Mouse (Mus musculus): ENCODE measurements at regions not wholly inside any gene's neighbourhood (a gene's known extent, or its start where the extent isn't known, plus 50 kb on each side); places are given as distances from the start of the nearest gene placed in this dataset.

GRCm38 (mm10) chr9:116327080-116327479, 151.9 kb upstream of the Tgfbr2 start:
- DNase-seq: no peak

- no peak for DNase-seq
These were observed 149.8 kb upstream of the Tgfbr2 start for GRCm38 (mm10) chr9:116324971-116325370.

GRCm38 (mm10) chr9:116323871-116324721, 148.9 kb upstream of the Tgfbr2 start:
- no peak for DNase-seq

GRCm38 (mm10) chr9:116321908-116322307, 146.7 kb upstream of the Tgfbr2 start:
- no peak for DNase-seq

DNA sequence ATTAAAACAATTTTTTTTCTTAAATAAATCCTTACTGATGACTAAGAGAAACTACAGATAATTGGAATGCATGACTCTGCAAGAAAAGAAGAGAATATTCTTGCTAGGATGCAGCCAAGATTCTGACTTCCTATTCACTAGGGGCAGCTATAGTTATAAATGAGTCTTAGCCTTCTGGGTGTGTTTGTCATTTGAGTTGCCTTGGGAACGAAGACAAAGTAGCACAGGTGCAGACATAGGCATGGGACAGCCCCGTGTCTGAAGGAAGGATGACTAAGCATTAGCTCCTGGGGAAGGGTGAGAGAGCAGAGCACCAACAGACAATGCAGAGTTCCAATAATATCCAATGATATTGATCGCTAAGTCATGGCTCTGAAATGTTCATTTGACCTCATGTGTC, 144.3 kb upstream of the Tgfbr2 start:
- DNase-seq: no peak

GRCm38 (mm10) chr9:116316582-116317095, 141.5 kb upstream of the Tgfbr2 start:
- DNase-seq: no peak

- DNase-seq: no peak
These were observed 139.6 kb upstream of the Tgfbr2 start for GRCm38 (mm10) chr9:116314803-116315202.

DNA sequence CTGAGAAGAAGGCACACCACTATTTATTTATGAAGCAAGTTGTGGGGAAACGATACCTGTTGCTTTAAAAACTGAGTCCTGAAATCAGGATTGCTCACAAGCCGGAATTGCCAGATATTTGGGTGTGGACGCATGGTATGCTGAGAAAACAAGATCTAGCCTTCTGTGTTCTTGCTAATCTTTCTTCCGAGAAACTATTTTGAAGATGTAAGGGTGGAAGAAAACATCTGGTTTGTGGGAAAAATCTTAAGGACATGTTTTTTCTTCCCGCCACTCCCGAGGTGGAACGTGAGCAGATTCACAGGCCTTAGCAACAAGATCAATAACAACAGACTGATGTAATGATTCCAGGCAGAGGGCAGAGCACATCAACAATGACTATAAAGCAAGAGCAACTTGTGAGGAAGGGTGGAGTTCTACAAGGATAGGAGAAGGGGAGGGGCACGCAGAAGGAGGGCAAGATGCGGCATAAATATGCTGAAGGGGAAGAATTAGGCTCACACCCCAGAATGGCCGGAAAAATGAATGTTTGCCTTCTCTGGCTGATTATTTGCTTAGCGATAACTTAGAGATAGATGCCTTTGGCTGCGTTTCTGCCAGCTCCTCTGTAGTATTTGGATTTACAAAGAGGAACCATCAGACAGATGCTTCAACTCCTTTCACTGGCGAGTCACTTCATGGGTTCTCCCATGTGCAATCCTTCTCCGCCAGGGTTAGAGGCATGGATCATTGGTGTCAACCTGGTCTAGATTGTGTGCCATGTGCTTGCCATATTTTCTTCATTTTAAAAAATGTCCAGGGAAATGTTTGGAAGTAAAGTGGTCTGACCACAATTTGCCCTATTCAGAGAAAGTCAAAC, 139.0 kb upstream of the Tgfbr2 start:
- no peak for DNase-seq

DNA sequence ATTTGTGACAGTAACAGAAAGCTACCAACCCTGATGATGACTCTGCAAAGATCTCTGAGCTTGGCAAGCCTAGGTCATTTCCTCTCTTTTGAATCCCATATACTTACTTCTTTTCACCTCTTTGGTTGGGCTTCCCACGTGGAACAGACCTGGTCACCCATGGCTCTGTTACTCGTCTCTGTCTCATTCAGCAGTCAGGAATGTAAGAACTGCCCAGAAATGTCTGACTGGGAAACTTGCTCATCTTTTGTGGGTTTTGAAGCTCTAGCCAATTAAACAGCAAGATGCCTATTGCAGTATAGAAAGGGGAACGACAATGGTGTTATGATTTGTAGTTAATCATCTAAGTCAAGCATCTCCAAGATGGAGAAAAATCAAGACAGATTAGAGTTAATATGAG, 136.2 kb upstream of the Tgfbr2 start:
- no peak for DNase-seq

DNA sequence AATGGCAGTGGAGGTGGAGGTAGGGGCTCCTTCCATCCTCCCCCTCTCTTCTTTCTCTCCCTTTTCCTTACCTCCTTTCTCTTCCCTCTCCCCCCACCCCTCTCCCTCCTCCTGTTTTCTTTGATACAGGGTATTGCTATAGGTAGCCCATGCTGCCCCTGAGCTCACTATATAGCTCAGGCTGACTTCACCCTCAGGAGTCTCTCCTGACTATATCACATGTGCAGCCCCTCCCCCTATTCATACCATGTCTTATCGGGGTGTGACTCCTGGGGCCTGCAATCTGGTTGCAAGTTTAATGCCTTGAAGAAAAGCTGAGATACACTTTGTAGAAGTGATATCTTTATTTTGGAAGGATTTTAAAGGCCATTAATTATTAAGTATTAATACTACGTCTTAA, 126.4 kb upstream of the Tgfbr2 start:
- no peak for DNase-seq

DNA sequence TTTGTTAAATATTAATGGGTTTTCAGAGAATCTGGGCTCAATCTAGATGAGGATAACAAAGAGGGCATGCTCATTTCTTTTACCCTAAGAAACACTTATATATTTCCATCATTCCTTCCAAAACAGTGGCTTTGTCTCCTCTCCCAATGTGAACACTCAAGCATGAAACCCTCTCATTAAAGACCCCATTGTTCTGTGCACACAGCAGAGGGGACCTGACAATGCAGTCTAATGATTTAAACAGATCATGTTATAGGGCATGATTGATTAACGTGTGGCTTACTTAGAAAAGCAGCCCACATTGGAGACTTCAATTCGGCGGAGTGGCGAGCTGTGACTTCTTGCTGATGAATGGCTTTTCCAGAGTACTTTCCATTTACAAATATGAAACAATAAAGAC, 123.6 kb upstream of the Tgfbr2 start:
- DNase-seq: no peak

GRCm38 (mm10) chr9:116296349-116296748, 121.2 kb upstream of the Tgfbr2 start:
- DNase-seq: no peak

GRCm38 (mm10) chr9:116294073-116294472, 118.9 kb upstream of the Tgfbr2 start:
- DNase-seq: no peak

DNA sequence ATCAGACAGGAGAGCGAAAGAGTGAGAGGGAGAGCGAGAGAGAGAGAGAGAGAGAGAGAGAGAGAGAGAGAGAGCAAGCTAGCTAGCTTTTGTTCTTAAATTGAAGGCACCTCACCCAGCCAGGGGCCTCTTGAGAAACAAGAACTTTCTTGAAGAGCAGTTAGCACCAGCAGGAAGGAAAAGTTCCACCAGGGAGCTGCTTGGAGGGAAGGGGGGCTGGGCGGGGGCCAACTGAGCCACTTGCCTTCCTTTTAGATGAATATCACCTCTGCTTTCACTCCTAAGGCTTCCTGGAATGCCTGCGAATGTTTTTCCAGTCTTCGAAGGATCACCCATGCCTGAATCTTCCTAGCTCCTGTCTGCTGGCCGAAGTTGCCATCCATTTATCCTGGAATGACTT, 118.0 kb upstream of the Tgfbr2 start:
- no peak for DNase-seq

GRCm38 (mm10) chr9:116291624-116292023, 116.5 kb upstream of the Tgfbr2 start:
- DNase-seq: no peak

- no peak for DNase-seq
These were observed 115.7 kb upstream of the Tgfbr2 start for GRCm38 (mm10) chr9:116290896-116291295.

DNA sequence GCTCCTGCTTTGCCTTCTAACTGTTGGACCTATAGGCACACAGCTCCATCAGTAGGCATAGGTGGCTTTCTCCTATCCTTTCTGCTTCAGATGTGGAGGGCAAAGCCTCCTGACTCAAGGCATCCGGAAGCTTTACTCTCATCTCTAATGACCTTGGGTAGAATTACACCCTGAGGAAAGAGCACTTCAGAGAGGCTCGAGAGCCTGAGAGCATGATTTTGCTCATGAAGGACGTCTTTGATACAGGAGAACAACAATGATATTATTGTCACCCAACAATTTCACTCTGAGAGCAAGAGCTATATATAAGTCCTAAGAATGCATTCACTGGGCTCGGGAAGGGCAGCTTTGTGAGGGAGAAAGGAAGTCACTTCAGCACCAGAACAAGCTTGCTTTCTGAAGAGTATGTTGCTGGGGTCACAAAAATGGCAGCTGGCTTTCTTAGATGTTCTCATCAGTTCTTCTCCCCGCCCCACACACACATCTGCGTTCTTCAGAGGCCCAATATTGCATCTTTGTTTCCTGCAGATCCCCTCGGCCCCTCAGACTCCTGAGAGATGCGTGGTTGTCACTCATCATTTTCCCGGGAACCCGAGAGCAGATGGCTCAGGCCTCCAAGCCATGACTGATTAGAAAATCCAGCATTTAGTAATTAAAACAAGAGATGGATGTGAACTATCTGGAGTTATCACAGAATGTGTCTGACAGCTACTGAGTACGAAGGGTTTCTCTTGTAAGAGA, 110.7 kb upstream of the Tgfbr2 start:
- no peak for DNase-seq

- DNase-seq: no peak
These were observed 108.8 kb upstream of the Tgfbr2 start for GRCm38 (mm10) chr9:116283790-116284526.

GRCm38 (mm10) chr9:116281654-116282053, 106.5 kb upstream of the Tgfbr2 start:
- DNase-seq: no peak

DNA sequence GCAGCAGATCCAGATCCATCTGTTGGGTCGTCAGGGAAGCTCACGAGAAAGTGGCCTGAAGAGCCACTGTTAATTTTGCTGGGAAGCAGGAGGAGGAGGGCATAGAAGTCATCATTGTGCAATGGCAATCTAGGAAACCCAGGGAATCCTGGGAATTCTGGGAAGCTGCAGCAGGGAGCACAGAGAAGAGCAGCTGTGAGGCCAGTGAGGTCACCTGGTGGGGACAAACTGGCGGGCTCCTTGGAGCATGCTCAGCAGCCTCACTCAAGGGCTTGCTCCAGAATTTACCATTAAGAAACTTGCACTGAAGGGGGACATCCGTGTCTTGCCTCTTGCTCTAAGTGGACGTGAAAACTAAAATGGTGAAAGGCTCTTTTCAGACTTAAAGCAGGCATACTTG, 105.0 kb upstream of the Tgfbr2 start:
- DNase-seq: no peak

- DNase-seq: no peak
These were observed 103.7 kb upstream of the Tgfbr2 start for GRCm38 (mm10) chr9:116278862-116279261.

DNA sequence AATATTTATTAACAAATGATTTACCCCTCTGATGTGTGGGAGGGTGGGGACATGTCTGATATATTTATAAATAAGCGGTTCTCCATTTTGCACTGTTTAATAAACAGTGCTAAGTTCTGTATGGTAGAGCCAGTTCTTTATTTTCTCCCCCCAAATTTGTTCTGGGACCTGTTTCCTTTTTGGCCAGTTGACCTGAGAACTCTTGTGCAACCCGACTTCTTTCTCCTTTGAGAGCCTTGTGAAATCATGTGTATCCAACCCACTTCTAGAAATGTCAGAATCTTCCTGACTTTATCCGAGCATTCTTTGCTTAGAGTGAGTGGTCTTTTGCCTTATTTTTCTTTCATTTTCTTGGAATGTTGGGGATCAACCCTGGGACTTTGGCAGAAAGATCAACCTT, 102.6 kb upstream of the Tgfbr2 start:
- DNase-seq: no peak
